Mouse (Mus musculus) heart, embryonic 15.5 days (tissue): ENCODE data around the gene Csmd2. TPM values are rescaled to one million over a fixed set of nuclear protein-coding genes. Genes with fewer than 3 reads are reported as not detected.
"Not testable (repeated sequence)": the region's sequence is repeated elsewhere in the genome, so short reads cannot be mapped to it uniquely, and the experiment has no call there.

Source experiments
- ATAC-seq: fragments of 200-750 bp; cut with Nextera tagmentation; replicated peaks from 2 replicates; pipeline ENCODE4 v1.8.0; 2017; ENCODE audit warnings: low read depth, moderate TSS enrichment; ENCODE audit not compliant: insufficient number of reproducible peaks, insufficient read depth, low FRiP score
- H3K27ac ChIP-seq: fragments of 300-500 bp; sonication (generic); 2 replicates; pipeline ENCODE4 v1.5.1; 2015; ENCODE audit warnings: mild to moderate bottlenecking, inconsistent platforms
- H3K27me3 ChIP-seq: fragments of 300-500 bp; sonication (generic); 2 replicates; pipeline ENCODE4 v1.6.1; 2015; ENCODE audit warnings: inconsistent platforms
- H3K36me3 ChIP-seq: fragments of 300-500 bp; sonication (generic); 2 replicates; pipeline ENCODE4 v1.6.1; 2015; ENCODE audit warnings: mild to moderate bottlenecking, inconsistent platforms
- H3K4me1 ChIP-seq: fragments of 300-500 bp; sonication (generic); replicated peaks from 2 replicates; pipeline ENCODE4 v1.6.1; 2015; ENCODE audit warnings: inconsistent platforms
- H3K4me2 ChIP-seq: fragments of 300-500 bp; sonication (generic); 2 replicates; pipeline ENCODE4 v1.6.1; 2015; ENCODE audit warnings: inconsistent platforms, mild to moderate bottlenecking, moderate library complexity
- H3K4me3 ChIP-seq: fragments of 300-500 bp; sonication (generic); 2 replicates; pipeline ENCODE4 v1.5.1; 2015; ENCODE audit warnings: mild to moderate bottlenecking, inconsistent platforms
- H3K9ac ChIP-seq: fragments of 300-500 bp; sonication (generic); 2 replicates; pipeline ENCODE4 v1.6.1; 2015; ENCODE audit warnings: mild to moderate bottlenecking, inconsistent platforms
- H3K9me3 ChIP-seq: fragments of 300-500 bp; sonication (generic); replicated peaks from 2 replicates; pipeline ENCODE4 v1.6.1; 2016; ENCODE audit warnings: inconsistent platforms
- WGBS: fragments of 180-500 bp; shearing (Covaris S2); methylation state at CpG from one replicate; pipeline ENCODE4 v1.1.7; 2015; ENCODE audit warnings: mixed read lengths; 5-methylcytosine and 5-hydroxymethylcytosine counted together
- polyA plus RNA-seq: library from polyadenylated mRNA; unstranded; fragments of >200 nt; fragmentation: Nextera tagmentation; extraction: Ambion mirVana; gene quantifications from 2 replicates; pipeline ENCODE4 v1.2.1, GENCODE M21; 2015

Gene Csmd2
- polyA plus RNA-seq, 1 experiment from 2014 or later, result 0.06 TPM

DNA sequence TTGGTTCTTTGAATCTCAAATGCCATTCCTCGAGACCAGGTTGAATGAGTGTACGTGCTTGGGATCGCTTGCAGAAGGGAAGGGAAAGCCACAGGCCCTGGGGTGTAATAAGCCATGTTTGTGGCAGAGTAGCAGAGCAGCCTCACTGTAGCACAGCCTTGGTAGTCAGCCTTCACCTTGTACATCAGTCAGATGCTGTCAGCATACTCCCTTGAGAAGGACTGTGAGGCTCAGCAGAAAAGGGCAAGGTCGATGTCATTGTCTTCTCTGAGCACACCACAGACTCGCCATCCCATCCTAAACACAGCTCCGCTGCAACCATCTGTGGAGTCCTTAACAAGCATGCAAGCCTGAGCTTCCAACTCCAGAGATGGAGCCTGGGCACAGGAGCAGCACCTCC, 533.6 kb downstream of the Csmd2 start:
- H3K36me3 ChIP-seq, result no peaks in the 10 kb centered on the region
- H3K27ac ChIP-seq, result no peak overlapping the region
- no peak overlapping the region for H3K4me3 ChIP-seq
- H3K9ac ChIP-seq, result no peak overlapping the region
- no peaks in the 10 kb centered on the region for H3K4me1 ChIP-seq
- H3K27me3 ChIP-seq, result no peaks in the 10 kb centered on the region
- WGBS, result 79% methylated on average over 6 of the region's 6 CpGs
- H3K9me3 ChIP-seq, result no peaks in the 10 kb centered on the region
- no peak for ATAC-seq
- no peak overlapping the region for H3K4me2 ChIP-seq

DNA sequence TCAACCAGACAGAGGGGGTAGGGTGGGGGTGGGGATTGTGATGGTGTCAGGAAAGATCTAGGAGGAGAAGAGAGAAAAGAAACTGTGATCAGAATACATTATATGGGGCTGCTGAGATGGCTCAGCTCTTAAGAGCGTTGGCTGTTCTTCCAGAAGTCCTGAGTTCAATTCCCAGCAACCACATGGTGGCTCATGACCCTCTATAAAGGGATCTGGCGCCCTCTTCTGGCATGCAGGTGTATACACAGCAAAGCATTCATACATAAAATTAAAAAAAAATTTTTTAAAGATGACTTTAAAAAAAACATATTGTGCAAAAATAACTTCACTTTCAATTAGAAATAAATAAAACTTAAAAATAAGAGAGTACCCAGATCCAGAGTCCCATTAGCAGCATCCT, 555.7 kb downstream of the Csmd2 start:
- Histone ChIP-seq H3K36me3 (no peaks in the 10 kb centered on the region), H3K9ac (no peak overlapping the region), H3K4me2 (no peak overlapping the region), H3K27me3 (no peaks in the 10 kb centered on the region), H3K4me1 (no peaks in the 10 kb centered on the region), H3K27ac (no peak overlapping the region), H3K4me3 (no peak overlapping the region), H3K9me3 (no peaks in the 10 kb centered on the region)
- 16% methylated on average over 2 of the region's 2 CpGs for WGBS
- no peak for ATAC-seq

DNA sequence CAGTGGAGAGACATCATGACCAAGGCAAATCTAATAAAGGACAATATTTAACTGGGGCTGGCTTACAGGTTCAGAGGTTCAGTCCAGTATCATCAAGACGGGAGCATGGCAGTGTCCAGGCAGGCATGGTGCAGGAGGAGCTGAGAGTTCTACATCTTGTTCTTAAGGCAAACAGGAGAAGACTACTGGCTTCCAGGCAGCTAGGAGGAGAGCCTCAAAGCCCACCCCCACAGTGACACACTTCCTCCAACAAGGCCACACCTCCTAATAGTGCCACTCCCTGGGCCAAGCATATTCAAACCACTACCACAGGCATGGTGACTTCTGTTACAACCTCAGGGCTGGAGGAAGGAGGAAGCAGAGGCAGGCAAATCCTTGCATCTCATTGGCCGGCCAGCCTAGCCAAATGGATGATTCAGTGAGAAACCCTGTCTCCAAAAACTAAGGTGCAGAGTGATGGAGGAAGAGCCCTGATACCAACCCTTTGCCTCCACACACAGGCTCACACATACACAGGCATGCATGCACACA, 556.4 kb downstream of the Csmd2 start:
- H3K9ac ChIP-seq, H3K9me3 ChIP-seq, H3K27ac ChIP-seq, H3K4me2 ChIP-seq, H3K27me3 ChIP-seq, H3K4me1 ChIP-seq, ATAC-seq, H3K36me3 ChIP-seq, H3K4me3 ChIP-seq: not testable (repeated sequence)
- WGBS, result 66% methylated on average over 2 of the region's 2 CpGs

DNA sequence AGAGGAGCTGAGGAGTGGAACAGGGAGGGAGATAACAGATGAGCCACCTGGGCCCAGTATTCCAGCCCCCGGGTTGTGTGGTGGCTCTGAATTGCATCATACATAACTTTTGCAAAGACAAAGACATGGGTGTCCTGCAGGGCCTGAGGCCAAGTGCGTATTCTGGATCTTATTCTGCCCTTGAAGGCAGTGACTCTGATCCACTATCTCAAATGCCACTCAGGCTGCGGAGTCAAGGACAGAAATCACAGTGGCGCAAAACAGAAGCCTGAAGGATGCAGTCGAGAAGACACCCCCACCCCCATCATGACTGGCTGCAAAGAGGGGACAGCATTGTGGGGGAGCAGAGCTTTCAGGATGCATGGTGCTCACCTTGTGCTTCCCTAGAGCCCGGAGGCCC, 563.1 kb downstream of the Csmd2 start:
- ATAC-seq, result no peak
- Histone ChIP-seq H3K27me3 (peaks cover 7% of the 10 kb centered on the region; the same call in 1 of the 2 replicates), H3K9me3 (no peaks in the 10 kb centered on the region), H3K27ac (no peak overlapping the region), H3K4me2 (no peak overlapping the region), H3K9ac (no peak overlapping the region), H3K4me3 (no peak overlapping the region), H3K36me3 (no peaks in the 10 kb centered on the region), H3K4me1 (no peaks in the 10 kb centered on the region)
- WGBS, result 69% methylated on average over 6 of the region's 6 CpGs

- Histone ChIP-seq H3K4me1 (no peaks in the 10 kb centered on the region), H3K27me3 (0 out of 2 replicates have a peak, but pooled peaks cover 3% of the 10 kb centered on the region), H3K27ac (no peak overlapping the region), H3K4me3 (no peak overlapping the region), H3K9ac (no peak overlapping the region), H3K9me3 (no peaks in the 10 kb centered on the region), H3K36me3 (no peaks in the 10 kb centered on the region), H3K4me2 (no peak overlapping the region)
- no peak for ATAC-seq
- 96% methylated on average over 2 of the region's 2 CpGs for whole genome bisulfite sequencing
These were observed 566.5 kb downstream of the Csmd2 start for GRCm38 (mm10) chr4:128554198-128554597.

DNA sequence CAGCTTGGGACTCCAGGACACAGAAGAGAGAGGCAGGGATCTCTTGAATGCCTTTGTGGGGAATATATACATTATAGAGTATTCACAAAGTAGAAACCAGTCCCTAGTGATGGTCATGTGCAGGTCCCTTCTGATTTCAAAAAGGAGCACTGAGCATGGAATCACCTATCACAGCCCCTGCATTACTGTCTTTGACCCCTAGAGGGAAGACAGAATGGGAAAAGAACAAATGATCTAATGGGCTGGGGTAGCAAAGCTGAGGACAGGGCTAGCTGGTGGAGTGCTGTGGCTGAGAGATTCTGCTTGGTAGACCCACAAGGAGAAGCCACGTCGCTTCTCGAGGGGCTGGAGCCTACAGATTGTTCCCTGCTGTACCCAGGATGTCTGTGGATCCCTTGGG, 572.7 kb downstream of the Csmd2 start:
- Histone ChIP-seq H3K27me3 (no peaks in the 10 kb centered on the region), H3K36me3 (no peaks in the 10 kb centered on the region), H3K9me3 (no peaks in the 10 kb centered on the region), H3K4me2 (no peak overlapping the region), H3K4me3 (no peak overlapping the region), H3K27ac (no peak overlapping the region), H3K4me1 (no peaks in the 10 kb centered on the region), H3K9ac (no peak overlapping the region)
- no peak for ATAC-seq
- 81% methylated on average over 3 of the region's 3 CpGs for WGBS

DNA sequence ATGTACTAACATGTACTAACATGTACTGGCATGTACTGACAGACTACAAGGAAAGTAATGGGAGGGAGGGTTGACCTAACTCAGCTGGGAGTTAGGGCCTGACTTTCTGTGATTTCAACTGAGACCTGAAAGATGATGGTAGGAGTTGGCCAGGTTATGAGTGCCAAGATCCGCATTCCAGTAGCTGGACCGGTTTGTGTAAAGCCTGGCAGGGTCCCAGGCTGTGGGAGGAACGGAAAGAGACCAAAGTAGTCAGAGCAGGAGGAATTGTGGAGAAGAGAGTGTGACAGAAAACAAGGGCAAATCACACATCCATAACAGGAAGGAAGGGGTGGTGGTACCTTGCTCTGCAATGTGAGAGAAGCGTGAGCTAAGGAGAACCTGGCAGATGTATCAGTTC, 588.2 kb downstream of the Csmd2 start:
- Histone ChIP-seq H3K27me3 (no peaks in the 10 kb centered on the region), H3K9me3 (peaks cover 8% of the 10 kb centered on the region; the same call in 1 of the 2 replicates), H3K4me3 (no peak overlapping the region), H3K9ac (no peak overlapping the region), H3K36me3 (peaks cover 8% of the 10 kb centered on the region), H3K27ac (no peak overlapping the region), H3K4me2 (no peak overlapping the region), H3K4me1 (0 out of 2 replicates have a peak, but pooled peaks cover 2% of the 10 kb centered on the region)
- no peak for ATAC-seq
- 65% methylated on average over 4 of the region's 4 CpGs for WGBS

DNA sequence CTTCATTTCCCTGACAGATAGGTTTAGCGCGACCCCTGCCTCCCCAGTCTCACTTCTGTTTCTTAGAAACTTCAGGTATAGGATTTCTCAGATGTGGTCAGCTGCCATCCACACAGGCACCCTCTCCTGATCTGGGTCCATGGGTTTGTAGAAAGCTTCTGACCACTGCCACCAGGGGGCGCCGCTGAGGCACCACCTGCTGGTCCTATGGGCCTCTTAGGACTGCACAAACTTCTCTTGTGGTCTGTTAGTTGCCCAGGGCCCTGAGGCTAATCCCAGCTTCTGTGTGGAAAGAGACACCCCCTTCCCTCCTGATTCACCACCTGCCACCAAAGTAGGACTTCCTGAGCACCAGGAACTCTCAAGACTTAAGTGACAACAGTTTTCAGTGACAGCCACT, 591.5 kb downstream of the Csmd2 start:
- Histone ChIP-seq H3K9me3 (peaks cover 30% of the 10 kb centered on the region), H3K36me3 (peaks cover 41% of the 10 kb centered on the region), H3K9ac (no peak overlapping the region), H3K4me1 (0 out of 2 replicates have a peak, but pooled peaks cover 2% of the 10 kb centered on the region), H3K27ac (no peak overlapping the region), H3K27me3 (no peaks in the 10 kb centered on the region), H3K4me2 (no peak overlapping the region), H3K4me3 (no peak overlapping the region)
- ATAC-seq, result no peak
- WGBS, result 52% methylated on average over 4 of the region's 4 CpGs

DNA sequence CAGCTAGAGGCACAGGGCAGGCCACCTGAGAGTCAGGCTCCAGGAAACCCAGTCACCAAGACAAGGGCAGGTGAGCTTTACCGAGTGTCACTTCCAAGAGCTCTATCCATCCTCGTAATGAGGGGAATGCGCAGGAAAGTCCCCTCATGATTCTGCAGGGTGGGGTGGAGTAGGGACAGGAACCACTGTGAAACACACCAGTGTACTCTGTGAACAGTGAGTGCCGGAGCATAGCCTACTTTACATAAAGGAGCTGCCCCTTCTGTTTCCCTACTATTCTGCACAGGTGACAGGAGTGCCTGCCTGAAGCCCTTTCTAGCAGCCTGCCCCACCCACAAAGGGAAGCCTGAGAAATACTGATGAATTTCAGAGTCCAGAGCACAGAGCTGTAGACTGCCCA, 605.6 kb downstream of the Csmd2 start:
- Histone ChIP-seq H3K4me3 (no peak overlapping the region), H3K9ac (no peak overlapping the region), H3K27ac (no peak overlapping the region), H3K4me2 (no peak overlapping the region), H3K9me3 (no peaks in the 10 kb centered on the region), H3K27me3 (no peaks in the 10 kb centered on the region), H3K36me3 (peaks cover 18% of the 10 kb centered on the region; the same call in 1 of the 2 replicates), H3K4me1 (no peaks in the 10 kb centered on the region)
- WGBS, result 92% methylated on average over 4 of the region's 4 CpGs
- ATAC-seq, result no peak

- WGBS, result 85% methylated on average over 5 of the region's 5 CpGs
- Histone ChIP-seq H3K9ac (no peak overlapping the region), H3K27ac (no peak overlapping the region), H3K4me3 (no peak overlapping the region), H3K9me3 (no peaks in the 10 kb centered on the region), H3K27me3 (no peaks in the 10 kb centered on the region), H3K4me2 (no peak overlapping the region), H3K4me1 (no peaks in the 10 kb centered on the region), H3K36me3 (peaks cover 11% of the 10 kb centered on the region; the same call in 1 of the 2 replicates)
- ATAC-seq, result no peak
These were observed 606.4 kb downstream of the Csmd2 start for GRCm38 (mm10) chr4:128594062-128594461.

DNA sequence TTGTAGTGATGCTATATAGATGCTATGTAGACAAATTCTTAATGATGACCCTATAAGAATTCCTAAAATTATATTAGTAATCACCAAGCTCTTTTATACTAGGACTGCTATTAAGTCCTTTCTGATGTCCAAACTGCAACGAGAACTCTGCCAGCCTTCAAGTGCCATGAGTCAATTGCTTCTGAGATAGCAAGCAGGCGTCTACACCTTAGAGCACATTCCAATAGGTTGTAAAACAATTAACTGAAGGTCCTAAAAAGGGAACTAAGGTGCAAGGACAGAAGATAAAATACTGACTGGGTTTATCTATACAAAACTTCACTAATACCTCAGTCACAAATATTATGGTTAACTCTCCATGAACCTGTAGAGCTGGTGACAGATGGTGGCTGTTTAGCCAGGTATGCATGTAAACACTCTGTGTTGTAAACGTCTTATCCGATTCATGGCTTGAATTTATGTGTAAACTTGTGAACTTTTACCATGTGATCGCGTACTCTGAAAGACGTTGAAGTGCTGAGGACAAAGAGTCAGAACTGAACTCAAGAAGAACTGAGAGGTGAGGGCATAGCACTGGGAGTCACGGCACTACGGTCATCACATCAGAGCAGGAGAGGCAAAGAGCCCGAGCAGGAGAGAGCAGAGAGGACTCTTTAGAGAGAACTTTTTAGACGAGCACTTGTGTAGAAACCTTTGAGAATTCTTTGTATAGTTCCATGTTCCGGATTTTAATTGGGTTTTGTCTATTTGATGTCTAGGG, 610.3 kb downstream of the Csmd2 start:
- Histone ChIP-seq H3K27ac (no peak overlapping the region), H3K4me2 (no peak overlapping the region), H3K4me3 (no peak overlapping the region), H3K4me1 (no peaks in the 10 kb centered on the region), H3K36me3 (peaks cover 4% of the 10 kb centered on the region; the same call in 1 of the 2 replicates), H3K9me3 (no peaks in the 10 kb centered on the region), H3K9ac (no peak overlapping the region), H3K27me3 (no peaks in the 10 kb centered on the region)
- 70% methylated on average over 12 of the region's 12 CpGs for WGBS
- ATAC-seq, result no peak

- no peak overlapping the region for H3K4me3 ChIP-seq
- no peak for ATAC-seq
- 92% methylated on average over 7 of the region's 7 CpGs for WGBS
- no peaks in the 10 kb centered on the region for H3K9me3 ChIP-seq
- no peak overlapping the region for H3K4me2 ChIP-seq
- no peaks in the 10 kb centered on the region for H3K27me3 ChIP-seq
- H3K4me1 ChIP-seq, result peaks cover 11% of the 10 kb centered on the region
- H3K27ac ChIP-seq, result no peak overlapping the region
- H3K9ac ChIP-seq, result no peak overlapping the region
- peaks cover 16% of the 10 kb centered on the region; the same call in 1 of the 2 replicates for H3K36me3 ChIP-seq
These were observed 618.9 kb downstream of the Csmd2 start for GRCm38 (mm10) chr4:128606586-128606985.
